Mouse (Mus musculus): ENCODE data around the gene Erbb3. TPM values are rescaled to one million over a fixed set of nuclear protein-coding genes. Genes with fewer than 3 reads are reported as not detected.
"Not testable (repeated sequence)": the region's sequence is repeated elsewhere in the genome, so short reads cannot be mapped to it uniquely, and the experiment has no call there.

The Erbb3 gene
- total and polyA plus RNA-seq, 2 experiments from 2014 or later = 0.21 to 1.1 TPM

GRCm38 (mm10) chr10:128614934-128615333, 25.5 kb upstream of the Erbb3 start:
- Histone ChIP-seq H3K4me1 (ENCODE audit: insufficient read depth, low read length) (no peaks in the 10 kb centered on the region), H3K9me3 (ENCODE audit: low read length) (no peaks in the 10 kb centered on the region), H3K4me3 (ENCODE audit: low read depth, low read length) (no peak overlapping the region), H3K36me3 (ENCODE audit: insufficient read depth, low read length) (no peaks in the 10 kb centered on the region), H3K27me3 (ENCODE audit: insufficient read depth, low read length) (no peaks in the 10 kb centered on the region), H3K4me2 (ENCODE audit: low read depth, low read length, poor library complexity, severe bottlenecking) (no peak overlapping the region), H3K27ac (ENCODE audit: low read depth, low read length) (no peak overlapping the region), H3K9ac (replicated peaks; ENCODE audit: low read length, poor library complexity, severe bottlenecking) (no peak overlapping the region)
- TF ChIP-seq CTCF (IDR thresholded peaks at IDR 0.05) = peak; percentile 18; the same call in 1 of the 2 replicates
- ATAC-seq (ENCODE audit: low FRiP score) = no peak
- no peak for DNase-seq (ENCODE audit: low spot score)
- 57% methylated on average over 3 of the region's 3 CpGs for WGBS

DNA sequence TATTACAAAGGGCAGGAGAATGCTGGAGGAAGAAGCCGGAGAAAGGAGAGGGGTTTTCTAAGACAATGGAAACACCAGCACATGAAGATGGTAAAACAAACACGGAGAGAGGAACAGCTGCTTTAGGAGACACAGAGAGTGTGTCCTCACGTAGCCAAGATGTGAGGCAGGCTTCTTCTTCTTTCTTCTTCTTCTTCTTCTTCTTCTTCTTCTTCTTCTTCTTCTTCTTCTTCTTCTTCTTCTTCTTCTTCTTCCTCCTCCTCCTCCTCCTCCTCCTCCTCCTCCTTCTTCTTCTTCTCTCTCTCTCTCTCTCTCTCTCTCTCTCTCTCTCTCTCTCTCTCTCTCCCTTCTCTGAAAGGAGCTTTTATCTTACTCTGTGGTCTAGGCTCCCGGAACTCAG, 24.4 kb upstream of the Erbb3 start:
- 65% methylated on average over 4 of the region's 4 CpGs for WGBS
- not testable (repeated sequence) for ATAC-seq (ENCODE audit: low FRiP score); H3K27ac ChIP-seq (ENCODE audit: low read depth, low read length)

GRCm38 (mm10) chr10:128613154-128613440, 23.6 kb upstream of the Erbb3 start:
- ATAC-seq (ENCODE audit: low FRiP score) (no peak), DNase-seq (ENCODE audit: low spot score) (no peak)
- no peak for TF ChIP-seq CTCF (IDR thresholded peaks at IDR 0.05)
- no peak overlapping the region for H3K4me2 ChIP-seq (ENCODE audit: low read depth, low read length, poor library complexity, severe bottlenecking)
- no peak overlapping the region for H3K9ac ChIP-seq (replicated peaks; ENCODE audit: low read length, poor library complexity, severe bottlenecking)
- 39% methylated on average over 6 of the region's 6 CpGs for WGBS
- no peaks in the 10 kb centered on the region for H3K36me3 ChIP-seq (ENCODE audit: insufficient read depth, low read length)
- no peaks in the 10 kb centered on the region for H3K27me3 ChIP-seq (ENCODE audit: insufficient read depth, low read length)
- no peaks in the 10 kb centered on the region for H3K9me3 ChIP-seq (ENCODE audit: low read length)
- no peak overlapping the region for H3K4me3 ChIP-seq (ENCODE audit: low read depth, low read length)
- no peak overlapping the region for H3K27ac ChIP-seq (ENCODE audit: low read depth, low read length)
- no peaks in the 10 kb centered on the region for H3K4me1 ChIP-seq (ENCODE audit: insufficient read depth, low read length)

More for the DNA sequence above, 24.4 kb upstream of the Erbb3 start:
- not testable (repeated sequence) for DNase-seq (ENCODE audit: low spot score); H3K4me1 ChIP-seq (ENCODE audit: insufficient read depth, low read length); H3K9ac ChIP-seq (replicated peaks; ENCODE audit: low read length, poor library complexity, severe bottlenecking); H3K36me3 ChIP-seq (ENCODE audit: insufficient read depth, low read length); H3K27me3 ChIP-seq (ENCODE audit: insufficient read depth, low read length); H3K4me2 ChIP-seq (ENCODE audit: low read depth, low read length, poor library complexity, severe bottlenecking); H3K4me3 ChIP-seq (ENCODE audit: low read depth, low read length); H3K9me3 ChIP-seq (ENCODE audit: low read length)

DNA sequence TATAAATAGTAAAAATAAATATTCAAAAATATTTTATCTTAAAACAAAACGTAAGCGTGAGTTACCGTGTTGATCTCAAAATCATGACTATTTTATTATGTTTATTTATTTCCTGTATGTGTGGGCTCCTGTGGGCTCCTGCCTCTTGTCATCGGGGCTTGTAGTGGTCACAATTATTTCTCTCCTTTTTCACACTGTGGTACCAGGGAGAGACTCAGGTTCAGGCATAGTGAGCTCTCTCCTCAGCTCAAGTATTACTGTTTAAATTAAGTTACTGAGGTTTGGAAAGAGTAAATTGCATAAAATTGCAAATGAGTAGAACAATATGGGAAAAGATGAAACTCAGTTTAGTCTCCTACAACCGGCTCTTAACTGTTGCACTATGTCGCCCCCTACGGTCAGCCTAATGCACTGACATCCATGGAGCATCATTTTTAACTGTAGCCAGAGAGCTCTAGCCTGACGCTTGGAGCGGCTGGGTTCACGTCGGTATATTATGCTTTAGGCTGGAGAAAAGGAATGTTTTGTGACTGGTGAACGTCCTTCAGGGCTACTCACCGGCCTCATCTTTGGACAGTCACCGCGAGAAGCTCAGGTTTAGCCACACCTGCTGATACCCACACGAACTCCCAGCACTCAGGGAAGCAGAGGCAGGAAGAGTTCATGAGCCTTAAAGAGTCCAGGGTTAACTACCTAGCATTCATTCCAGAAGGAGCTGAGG, 23.1 kb upstream of the Erbb3 start:
- no peak overlapping the region for H3K9ac ChIP-seq (replicated peaks; ENCODE audit: low read length, poor library complexity, severe bottlenecking)
- TF ChIP-seq CTCF (IDR thresholded peaks at IDR 0.05) = peak; percentile 91
- H3K27me3 ChIP-seq (ENCODE audit: insufficient read depth, low read length) = no peaks in the 10 kb centered on the region
- no peak overlapping the region for H3K4me2 ChIP-seq (ENCODE audit: low read depth, low read length, poor library complexity, severe bottlenecking)
- no peaks in the 10 kb centered on the region for H3K9me3 ChIP-seq (ENCODE audit: low read length)
- DNase-seq (ENCODE audit: low spot score) (peak; percentile 89), ATAC-seq (ENCODE audit: low FRiP score) (peak; percentile 44; the same call in 1 of the 2 replicates)
- H3K4me3 ChIP-seq (ENCODE audit: low read depth, low read length) = no peak overlapping the region
- WGBS = 15% methylated on average over 16 of the region's 16 CpGs
- no peaks in the 10 kb centered on the region for H3K4me1 ChIP-seq (ENCODE audit: insufficient read depth, low read length)
- H3K36me3 ChIP-seq (ENCODE audit: insufficient read depth, low read length) = no peaks in the 10 kb centered on the region
- H3K27ac ChIP-seq (ENCODE audit: low read depth, low read length) = no peak overlapping the region

DNA sequence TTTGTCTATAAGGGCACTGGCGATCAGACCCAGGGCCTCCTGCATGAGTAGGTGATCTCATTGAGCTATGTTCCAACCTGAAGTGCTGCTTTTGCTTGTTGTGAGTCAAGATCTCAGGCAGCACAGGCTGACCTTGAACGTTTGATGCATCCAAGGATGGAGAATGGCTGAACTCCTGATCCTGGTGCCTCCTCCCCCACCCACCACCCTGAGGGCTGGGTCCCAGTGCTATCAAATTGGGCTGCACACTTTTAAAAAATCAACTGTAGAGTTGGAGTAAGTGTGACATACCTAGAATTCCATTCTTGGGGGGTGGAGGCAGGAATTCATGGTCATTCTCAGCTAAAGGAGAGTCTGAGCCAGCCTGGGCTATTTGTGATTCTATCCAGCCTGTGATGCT, 17.0 kb upstream of the Erbb3 start:
- WGBS = 49% methylated on average over 2 of the region's 2 CpGs
- Histone ChIP-seq H3K27me3 (ENCODE audit: insufficient read depth, low read length) (no peaks in the 10 kb centered on the region), H3K4me3 (ENCODE audit: low read depth, low read length) (no peak overlapping the region), H3K4me2 (ENCODE audit: low read depth, low read length, poor library complexity, severe bottlenecking) (no peak overlapping the region), H3K9me3 (ENCODE audit: low read length) (no peaks in the 10 kb centered on the region), H3K4me1 (ENCODE audit: insufficient read depth, low read length) (no peaks in the 10 kb centered on the region), H3K36me3 (ENCODE audit: insufficient read depth, low read length) (no peaks in the 10 kb centered on the region), H3K27ac (ENCODE audit: low read depth, low read length) (no peak overlapping the region), H3K9ac (replicated peaks; ENCODE audit: low read length, poor library complexity, severe bottlenecking) (no peak overlapping the region)
- DNase-seq (ENCODE audit: low spot score) = no peak
- ATAC-seq (ENCODE audit: low FRiP score) = no peak
- TF ChIP-seq CTCF (IDR thresholded peaks at IDR 0.05) = no peak

DNA sequence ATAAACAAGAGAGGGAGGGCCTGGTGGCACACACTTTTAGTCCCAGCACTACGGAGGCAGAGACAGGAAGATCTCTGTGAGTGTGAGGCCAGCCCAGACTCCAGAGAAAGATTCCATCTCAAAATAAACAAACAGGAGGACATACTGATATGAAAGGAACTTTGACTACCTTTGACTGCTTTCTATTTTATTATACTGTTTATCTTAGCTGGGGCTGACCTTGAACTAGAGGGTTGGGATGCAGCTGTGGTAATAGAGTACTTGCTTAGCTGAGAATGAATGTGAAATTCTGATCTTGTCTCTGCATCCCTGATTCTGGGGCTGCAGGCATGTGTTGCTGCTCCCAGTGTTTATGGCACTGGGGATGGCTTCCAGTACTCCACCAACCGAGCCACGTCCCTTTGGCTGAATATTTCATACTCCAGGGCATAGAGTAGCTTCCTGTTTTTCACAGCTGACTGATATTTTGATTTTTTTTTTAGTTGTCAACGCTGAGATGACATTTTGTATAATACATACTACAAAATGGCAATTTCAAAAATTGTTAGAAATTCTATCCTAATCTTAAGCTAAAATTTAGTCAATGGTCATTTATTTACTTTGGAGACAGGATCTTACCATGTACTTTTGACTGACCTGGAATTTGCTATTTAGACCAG, 13.1 kb upstream of the Erbb3 start:
- no peak overlapping the region for H3K9ac ChIP-seq (replicated peaks; ENCODE audit: low read length, poor library complexity, severe bottlenecking)
- no peaks in the 10 kb centered on the region for H3K9me3 ChIP-seq (ENCODE audit: low read length)
- 84% methylated on average over 4 of the region's 4 CpGs for WGBS
- H3K36me3 ChIP-seq (ENCODE audit: insufficient read depth, low read length) = no peaks in the 10 kb centered on the region
- H3K27ac ChIP-seq (ENCODE audit: low read depth, low read length) = no peak overlapping the region
- ATAC-seq (ENCODE audit: low FRiP score) (no peak), DNase-seq (ENCODE audit: low spot score) (no peak)
- H3K27me3 ChIP-seq (ENCODE audit: insufficient read depth, low read length) = no peaks in the 10 kb centered on the region
- H3K4me1 ChIP-seq (ENCODE audit: insufficient read depth, low read length) = no peaks in the 10 kb centered on the region
- H3K4me3 ChIP-seq (ENCODE audit: low read depth, low read length) = no peak overlapping the region
- no peak overlapping the region for H3K4me2 ChIP-seq (ENCODE audit: low read depth, low read length, poor library complexity, severe bottlenecking)
- no peak for TF ChIP-seq CTCF (IDR thresholded peaks at IDR 0.05)

Data from midbrain, postnatal 0 days (tissue).